Mouse (Mus musculus): ENCODE results near the gene Prkci. TPM values are rescaled to one million over a fixed set of nuclear protein-coding genes. Genes with fewer than 3 reads are reported as not detected.

Prkci gene
- polyA plus RNA-seq, 1 experiment from 2014 or later: 24.9 TPM

DNA sequence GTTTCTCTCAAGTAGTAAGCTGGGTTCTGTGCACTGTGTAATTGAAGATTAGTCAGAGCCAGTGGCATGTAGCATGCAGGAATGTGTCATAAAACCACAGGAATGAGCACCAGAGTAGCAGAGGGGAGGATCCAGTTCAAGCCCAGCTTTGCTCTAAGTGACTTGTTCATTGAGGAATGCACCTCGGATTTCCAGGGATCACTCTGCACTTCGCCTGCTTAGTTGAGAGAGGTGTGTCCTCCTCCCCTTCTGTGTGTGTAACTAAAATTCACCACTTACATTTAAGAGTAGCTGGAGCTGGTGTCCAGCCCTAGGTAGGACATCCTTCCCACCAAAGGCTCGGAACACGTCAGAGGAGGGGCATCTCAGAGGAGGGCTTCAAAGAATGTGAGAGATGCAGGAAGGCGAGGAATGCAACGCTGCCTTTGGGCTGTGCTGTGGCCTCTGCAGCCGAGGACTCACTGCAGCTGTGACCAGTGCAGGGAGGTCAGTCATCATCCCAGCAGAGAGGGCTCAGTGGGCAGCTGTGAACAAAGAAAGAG lies 27.4 kb downstream of the Prkci start:
- Histone ChIP-seq H3K27ac (replicated peaks) (0 out of 2 replicates have a peak overlapping the region, but pooled peaks have one; percentile 3), H3K9me3 (no peaks in the 10 kb centered on the region), H3K4me2 (no peak overlapping the region), H3K36me3 (peaks cover 23% of the 10 kb centered on the region; the same call in 1 of the 2 replicates), H3K4me1 (replicated peaks) (0 out of 2 replicates have a peak, but pooled peaks cover 8% of the 10 kb centered on the region), H3K4me3 (no peak overlapping the region), H3K9ac (no peak overlapping the region), H3K27me3 (no peaks in the 10 kb centered on the region)
- ATAC-seq (ENCODE audit: low read depth): no peak
- WGBS: 25% methylated on average over 7 of the region's 7 CpGs

DNA sequence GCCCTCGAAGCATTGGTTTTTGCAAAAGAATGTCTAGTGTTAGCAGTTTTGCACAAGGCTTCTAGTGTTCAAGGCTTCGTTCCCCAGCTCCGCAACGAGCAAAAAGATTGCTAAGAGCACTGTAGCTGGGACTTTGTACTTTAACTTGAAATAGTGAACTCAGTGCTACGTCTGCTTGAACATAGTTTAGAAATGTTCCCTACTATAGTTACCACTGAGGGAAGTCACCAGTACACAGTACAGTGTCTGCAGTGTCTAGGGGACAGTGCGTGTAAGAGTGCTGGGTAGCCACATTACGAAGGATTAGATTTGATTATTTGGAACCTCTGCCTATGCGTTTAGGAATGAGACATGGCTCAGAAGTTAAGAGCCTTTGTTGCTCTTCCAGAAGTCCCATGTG lies 32.2 kb downstream of the Prkci start:
- 92% methylated on average over 8 of the region's 8 CpGs for WGBS
- 0 out of 2 replicates have a peak, but pooled peaks cover 8% of the 10 kb centered on the region for H3K4me1 ChIP-seq (replicated peaks)
- no peaks in the 10 kb centered on the region for H3K27me3 ChIP-seq
- H3K36me3 ChIP-seq: peaks cover 13% of the 10 kb centered on the region; the same call in 1 of the 2 replicates
- H3K27ac ChIP-seq (replicated peaks): no peak overlapping the region
- no peak overlapping the region for H3K4me3 ChIP-seq
- H3K9me3 ChIP-seq: no peaks in the 10 kb centered on the region
- no peak overlapping the region for H3K4me2 ChIP-seq
- no peak overlapping the region for H3K9ac ChIP-seq
- ATAC-seq (ENCODE audit: low read depth): no peak

DNA sequence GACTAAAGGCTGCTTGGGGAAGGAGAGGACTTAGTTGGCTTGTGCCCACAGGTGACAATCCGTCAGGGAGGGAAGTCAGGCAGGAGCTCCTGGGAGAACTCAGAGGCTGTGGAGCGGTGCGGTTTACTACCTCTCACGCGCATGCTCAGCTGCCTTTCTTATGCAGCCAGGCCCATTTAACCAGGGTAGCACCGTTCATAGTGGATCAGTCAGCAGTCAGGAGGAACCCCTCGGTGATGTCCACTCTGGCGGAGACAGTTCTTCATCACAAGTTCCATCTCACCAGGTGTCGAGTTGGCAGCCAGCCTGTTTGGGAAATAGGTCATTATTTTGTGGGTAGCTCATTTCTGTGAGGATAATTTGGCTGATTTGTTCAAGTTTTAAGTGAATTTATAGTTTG lies 36.1 kb downstream of the Prkci start:
- Histone ChIP-seq H3K27me3 (no peaks in the 10 kb centered on the region), H3K4me2 (no peak overlapping the region), H3K27ac (replicated peaks) (no peak overlapping the region), H3K36me3 (peaks cover 14% of the 10 kb centered on the region), H3K9ac (no peak overlapping the region), H3K4me1 (replicated peaks) (no peaks in the 10 kb centered on the region), H3K4me3 (no peak overlapping the region), H3K9me3 (no peaks in the 10 kb centered on the region)
- 91% methylated on average over 9 of the region's 9 CpGs for WGBS
- ATAC-seq (ENCODE audit: low read depth): no peak

DNA sequence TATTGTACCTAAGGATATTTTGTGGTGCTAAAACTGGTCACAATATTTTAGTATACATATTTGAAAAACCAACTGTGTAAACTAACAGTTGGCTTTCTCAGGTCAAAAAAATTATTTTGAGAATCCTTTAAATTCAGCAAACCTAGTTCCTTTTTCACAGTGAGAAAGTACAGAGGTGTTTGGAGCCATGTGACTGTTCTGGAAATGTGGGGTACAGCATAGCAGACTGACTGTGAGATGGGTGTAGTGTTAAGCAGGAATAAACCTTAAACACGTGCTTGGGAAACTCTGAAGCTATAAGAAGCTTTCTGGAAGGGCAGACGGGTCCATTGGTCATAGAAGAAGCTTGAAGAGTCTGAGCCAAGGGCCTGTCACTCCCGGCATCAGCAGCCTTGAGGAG lies 38.1 kb downstream of the Prkci start:
- ATAC-seq (ENCODE audit: low read depth): no peak
- H3K27me3 ChIP-seq: no peaks in the 10 kb centered on the region
- H3K9me3 ChIP-seq: no peaks in the 10 kb centered on the region
- peaks cover 22% of the 10 kb centered on the region for H3K36me3 ChIP-seq
- H3K27ac ChIP-seq (replicated peaks): no peak overlapping the region
- WGBS: 89% methylated on average over 3 of the region's 3 CpGs
- no peaks in the 10 kb centered on the region for H3K4me1 ChIP-seq (replicated peaks)
- H3K4me2 ChIP-seq: no peak overlapping the region
- no peak overlapping the region for H3K9ac ChIP-seq
- H3K4me3 ChIP-seq: no peak overlapping the region

DNA sequence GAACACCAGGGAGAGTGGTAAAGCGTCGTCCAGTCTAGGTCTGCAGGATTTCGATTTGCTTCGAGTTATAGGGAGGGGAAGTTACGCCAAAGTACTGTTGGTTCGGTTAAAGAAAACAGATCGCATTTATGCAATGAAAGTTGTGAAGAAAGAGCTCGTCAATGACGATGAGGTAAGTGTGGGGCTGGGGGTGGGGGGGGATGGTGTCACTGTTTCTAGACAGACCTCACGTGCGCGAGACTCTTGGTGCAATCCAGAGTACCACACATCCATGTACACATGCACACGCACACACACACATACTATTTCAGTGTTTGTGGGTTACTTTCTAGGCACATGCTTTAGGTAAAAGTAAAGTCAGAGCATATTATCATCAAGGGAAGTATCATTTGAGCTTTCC lies 42.3 kb downstream of the Prkci start:
- Histone ChIP-seq H3K9ac (no peak overlapping the region), H3K27me3 (no peaks in the 10 kb centered on the region), H3K36me3 (peaks cover 47% of the 10 kb centered on the region), H3K4me1 (replicated peaks) (no peaks in the 10 kb centered on the region), H3K27ac (replicated peaks) (no peak overlapping the region), H3K4me3 (no peak overlapping the region), H3K4me2 (no peak overlapping the region), H3K9me3 (no peaks in the 10 kb centered on the region)
- WGBS: 92% methylated on average over 13 of the region's 13 CpGs
- ATAC-seq (ENCODE audit: low read depth): no peak

DNA sequence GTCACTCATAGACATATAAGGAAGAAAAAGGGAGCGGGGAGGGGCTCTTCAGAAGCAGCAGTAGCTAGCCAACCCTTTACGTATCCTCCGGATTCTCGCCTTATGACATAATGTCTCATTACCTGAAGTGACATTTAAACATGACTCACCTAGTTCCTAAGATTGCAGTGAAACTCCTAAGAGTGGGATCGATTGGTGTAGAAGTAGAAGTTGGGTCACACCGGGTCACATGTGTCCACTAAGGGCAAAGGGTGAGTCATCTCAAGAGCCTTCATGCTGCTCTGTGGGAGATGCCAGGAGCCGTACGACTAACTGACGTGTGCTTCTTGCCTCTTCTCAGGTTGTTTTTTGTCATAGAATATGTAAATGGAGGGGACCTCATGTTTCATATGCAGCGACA lies 43.1 kb downstream of the Prkci start:
- ATAC-seq (ENCODE audit: low read depth): no peak

DNA sequence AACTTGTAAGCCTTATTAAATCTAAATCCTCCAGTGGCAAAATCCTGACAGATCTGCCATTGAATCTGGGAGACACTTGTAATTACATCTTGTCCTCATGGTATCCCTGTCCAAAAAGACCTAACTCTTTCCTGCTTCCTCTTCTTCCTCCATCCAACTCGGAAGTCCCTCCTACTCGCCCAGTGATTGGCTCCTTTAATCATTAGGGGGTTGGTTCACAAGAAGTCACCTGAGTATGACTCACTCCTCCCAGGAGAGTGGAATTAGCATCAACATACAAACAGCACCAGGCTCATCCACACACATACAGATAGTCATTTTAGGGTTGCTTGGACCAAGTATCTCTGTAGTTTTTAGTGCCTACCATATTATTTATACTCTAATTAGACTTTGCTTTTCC lies 47.4 kb downstream of the Prkci start:
- H3K9ac ChIP-seq: no peak overlapping the region
- H3K4me1 ChIP-seq (replicated peaks): no peaks in the 10 kb centered on the region
- no peaks in the 10 kb centered on the region for H3K9me3 ChIP-seq
- H3K36me3 ChIP-seq: peaks cover 61% of the 10 kb centered on the region
- no peak for ATAC-seq (ENCODE audit: low read depth)
- no peak overlapping the region for H3K4me2 ChIP-seq
- H3K4me3 ChIP-seq: no peak overlapping the region
- 89% methylated on average over 2 of the region's 2 CpGs for WGBS
- H3K27me3 ChIP-seq: no peaks in the 10 kb centered on the region
- H3K27ac ChIP-seq (replicated peaks): no peak overlapping the region

More for the DNA sequence above, 43.1 kb downstream of the Prkci start:
- WGBS: 94% methylated on average over 10 of the region's 10 CpGs
- H3K9ac ChIP-seq: no peak overlapping the region
- no peak overlapping the region for H3K4me2 ChIP-seq
- no peak overlapping the region for H3K27ac ChIP-seq (replicated peaks)
- H3K36me3 ChIP-seq: peaks cover 48% of the 10 kb centered on the region
- H3K9me3 ChIP-seq: no peaks in the 10 kb centered on the region
- no peaks in the 10 kb centered on the region for H3K4me1 ChIP-seq (replicated peaks)
- no peaks in the 10 kb centered on the region for H3K27me3 ChIP-seq
- no peak overlapping the region for H3K4me3 ChIP-seq

DNA sequence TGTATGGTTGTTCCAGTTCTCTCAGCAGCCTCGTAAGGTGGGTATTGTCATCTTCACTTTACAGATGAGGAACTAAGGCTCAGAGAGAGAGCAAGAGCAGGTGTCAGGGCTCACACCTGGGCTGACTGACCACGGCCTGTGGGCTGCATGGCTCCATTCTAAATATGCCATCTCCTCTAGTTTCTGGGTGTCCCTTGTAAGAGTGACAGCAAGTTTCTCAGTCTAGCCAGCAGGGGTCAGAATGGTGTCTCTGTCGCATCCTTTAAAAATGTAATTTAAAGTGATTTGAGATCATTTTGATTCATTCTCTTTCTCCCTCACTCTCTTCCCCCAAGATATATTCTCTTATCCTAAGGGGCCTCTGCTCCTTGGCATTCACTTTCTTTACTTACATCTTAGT lies 51.7 kb downstream of the Prkci start:
- H3K27me3 ChIP-seq: no peaks in the 10 kb centered on the region
- no peak overlapping the region for H3K4me2 ChIP-seq
- peaks cover 61% of the 10 kb centered on the region for H3K36me3 ChIP-seq
- H3K9ac ChIP-seq: no peak overlapping the region
- WGBS: 73% methylated on average over 3 of the region's 3 CpGs
- no peak overlapping the region for H3K4me3 ChIP-seq
- H3K27ac ChIP-seq (replicated peaks): no peak overlapping the region
- ATAC-seq (ENCODE audit: low read depth): no peak
- H3K9me3 ChIP-seq: no peaks in the 10 kb centered on the region
- no peaks in the 10 kb centered on the region for H3K4me1 ChIP-seq (replicated peaks)

DNA sequence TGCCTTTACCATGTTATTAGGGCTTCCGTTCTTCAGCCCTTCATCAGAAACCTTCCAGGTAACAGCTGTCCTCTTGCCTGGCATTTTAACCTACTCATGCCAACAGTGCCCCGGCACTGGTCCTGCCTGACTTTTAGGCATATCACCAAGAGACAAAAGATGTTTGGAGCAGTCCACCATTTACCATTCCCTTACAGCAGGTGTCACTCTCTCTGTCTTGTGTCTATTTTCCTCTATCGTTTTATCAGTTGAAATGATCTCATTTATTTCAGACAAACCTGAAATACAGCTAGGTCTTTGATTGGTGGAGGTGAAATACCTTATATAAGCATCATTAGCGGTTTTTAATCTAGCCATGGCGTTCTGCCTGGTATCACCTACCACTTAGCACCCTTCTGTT lies 53.5 kb downstream of the Prkci start:
- Histone ChIP-seq H3K9ac (no peak overlapping the region), H3K27me3 (no peaks in the 10 kb centered on the region), H3K36me3 (peaks cover 45% of the 10 kb centered on the region), H3K27ac (replicated peaks) (no peak overlapping the region), H3K4me2 (no peak overlapping the region), H3K4me1 (replicated peaks) (no peaks in the 10 kb centered on the region), H3K4me3 (no peak overlapping the region), H3K9me3 (no peaks in the 10 kb centered on the region)
- WGBS: 91% methylated on average over 5 of the region's 5 CpGs
- ATAC-seq (ENCODE audit: low read depth): no peak

DNA sequence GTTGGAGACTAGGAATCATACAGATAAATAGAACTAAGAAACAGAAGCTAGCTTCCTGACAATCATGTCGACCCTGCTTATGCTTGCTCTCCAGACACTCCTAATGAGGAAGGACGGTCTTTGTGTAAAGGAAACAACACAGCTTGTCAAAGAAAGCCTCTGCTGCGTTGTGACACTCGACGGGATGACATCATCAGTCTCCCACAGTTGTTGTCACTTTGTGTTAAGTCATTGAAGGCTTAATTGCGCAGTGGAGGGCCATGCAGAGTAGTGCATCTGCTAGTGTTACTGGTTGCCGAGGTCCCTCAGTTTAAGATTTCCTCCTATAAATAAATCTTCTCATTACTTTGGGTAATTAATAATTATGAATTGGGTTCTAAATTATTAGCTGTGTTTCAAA lies 54.8 kb downstream of the Prkci start:
- Histone ChIP-seq H3K27me3 (no peaks in the 10 kb centered on the region), H3K4me2 (no peak overlapping the region), H3K4me3 (no peak overlapping the region), H3K36me3 (peaks cover 38% of the 10 kb centered on the region), H3K27ac (replicated peaks) (no peak overlapping the region), H3K9me3 (no peaks in the 10 kb centered on the region), H3K9ac (no peak overlapping the region), H3K4me1 (replicated peaks) (no peaks in the 10 kb centered on the region)
- no peak for ATAC-seq (ENCODE audit: low read depth)
- 76% methylated on average over 7 of the region's 7 CpGs for WGBS

DNA sequence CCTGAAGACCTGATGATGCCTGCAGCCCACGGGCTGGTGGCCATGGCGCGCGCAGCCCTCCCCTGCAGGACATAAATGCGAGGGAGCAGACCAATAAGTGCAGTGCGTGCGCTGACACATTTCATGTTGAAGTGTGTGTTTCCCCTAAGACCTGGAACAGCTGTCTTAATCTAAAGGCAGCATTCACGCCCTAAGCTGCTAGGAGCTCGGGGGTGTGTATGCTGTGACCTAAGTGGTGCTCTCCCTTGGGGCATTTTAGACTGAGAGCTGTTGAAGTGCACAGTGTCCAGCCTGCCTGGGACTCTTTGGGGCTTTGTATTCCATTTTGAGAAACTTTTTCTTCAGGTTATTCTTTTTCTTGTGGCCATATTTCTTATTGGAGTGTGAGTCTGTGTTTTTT lies 56.2 kb downstream of the Prkci start:
- H3K36me3 ChIP-seq: peaks cover 38% of the 10 kb centered on the region
- no peak overlapping the region for H3K27ac ChIP-seq (replicated peaks)
- no peaks in the 10 kb centered on the region for H3K9me3 ChIP-seq
- H3K4me3 ChIP-seq: no peak overlapping the region
- H3K4me2 ChIP-seq: no peak overlapping the region
- 81% methylated on average over 9 of the region's 9 CpGs for WGBS
- H3K27me3 ChIP-seq: no peaks in the 10 kb centered on the region
- H3K9ac ChIP-seq: no peak overlapping the region
- no peak for ATAC-seq (ENCODE audit: low read depth)
- H3K4me1 ChIP-seq (replicated peaks): peaks cover 7% of the 10 kb centered on the region

DNA sequence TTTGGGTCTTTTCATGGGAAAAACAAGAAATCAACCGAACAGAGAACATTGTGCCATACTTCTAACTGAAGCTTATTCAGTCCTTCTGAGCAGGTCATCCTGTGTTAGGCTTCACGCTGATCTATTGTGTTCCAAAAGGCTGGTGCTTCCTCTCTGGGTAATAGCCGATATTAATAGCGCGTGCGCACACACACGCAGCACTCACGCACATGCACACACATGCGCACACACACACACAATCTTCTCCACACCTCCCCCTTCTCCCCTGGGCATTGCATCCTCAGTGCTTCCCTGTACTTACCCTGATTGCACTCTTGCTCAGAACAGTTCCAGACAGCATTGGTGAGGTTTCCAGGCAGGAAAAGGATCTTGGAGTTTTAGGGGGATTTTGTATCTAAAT lies 57.6 kb downstream of the Prkci start:
- no peak overlapping the region for H3K9ac ChIP-seq
- H3K27me3 ChIP-seq: no peaks in the 10 kb centered on the region
- WGBS: 79% methylated on average over 9 of the region's 9 CpGs
- H3K27ac ChIP-seq (replicated peaks): no peak overlapping the region
- H3K4me1 ChIP-seq (replicated peaks): peaks cover 11% of the 10 kb centered on the region
- no peaks in the 10 kb centered on the region for H3K9me3 ChIP-seq
- no peak overlapping the region for H3K4me3 ChIP-seq
- H3K4me2 ChIP-seq: no peak overlapping the region
- H3K36me3 ChIP-seq: peaks cover 26% of the 10 kb centered on the region
- ATAC-seq (ENCODE audit: low read depth): no peak

DNA sequence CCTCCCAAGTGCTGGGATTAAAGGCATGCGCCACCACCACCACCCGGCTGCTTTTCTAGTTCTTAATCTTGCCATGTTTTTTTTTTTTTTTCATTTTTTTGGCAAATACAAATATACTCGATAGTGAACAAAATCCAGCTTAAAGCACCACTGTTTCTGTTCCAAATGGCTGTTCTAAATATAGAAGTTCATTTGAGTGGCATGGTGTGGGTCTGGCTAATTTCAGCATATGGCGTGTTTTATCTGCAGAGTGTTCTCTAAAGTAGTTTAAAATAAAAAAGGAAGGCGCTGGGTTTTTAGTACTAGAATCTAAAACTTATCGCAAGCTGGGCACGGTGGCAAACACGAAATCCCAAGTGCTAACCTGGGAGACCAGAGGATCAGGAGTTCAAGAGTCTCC lies 59.3 kb downstream of the Prkci start:
- Histone ChIP-seq H3K4me2 (no peak overlapping the region), H3K9ac (no peak overlapping the region), H3K27ac (replicated peaks) (no peak overlapping the region), H3K9me3 (no peaks in the 10 kb centered on the region), H3K4me3 (no peak overlapping the region), H3K4me1 (replicated peaks) (peaks cover 11% of the 10 kb centered on the region), H3K36me3 (peaks cover 12% of the 10 kb centered on the region; the same call in 1 of the 2 replicates), H3K27me3 (no peaks in the 10 kb centered on the region)
- WGBS: 97% methylated on average over 8 of the region's 8 CpGs
- no peak for ATAC-seq (ENCODE audit: low read depth)
